Mouse (Mus musculus) stomach, postnatal 0 days (tissue): ENCODE measurements around the gene Cacna1a. TPM values are rescaled to one million over a fixed set of nuclear protein-coding genes. Genes with fewer than 3 reads are reported as not detected.
A peak's percentile ranks its signal among the peaks of the same experiment; 100 is the strongest.

Source experiments
- ATAC-seq: fragments of 200-750 bp; cut with Nextera tagmentation; 2 replicates; pipeline ENCODE4 v1.8.0; 2017; ENCODE audit not compliant: low FRiP score, low TSS enrichment
- DNase-seq: peaks from one replicate; pipeline ENCODE4 v3.0.0-alpha.2; 2016; ENCODE audit warnings: low spot score
- H3K27ac ChIP-seq: fragments of 300-500 bp; sonication (generic); replicated peaks from 2 replicates; pipeline ENCODE4 v1.5.1; 2014; ENCODE audit warnings: mild to moderate bottlenecking, control low read depth
- H3K27me3 ChIP-seq: fragments of 300-500 bp; sonication (generic); 2 replicates; pipeline ENCODE4 v1.6.1; 2014; ENCODE audit warnings: low read length; ENCODE audit not compliant: control insufficient read depth, insufficient read depth
- H3K36me3 ChIP-seq: fragments of 300-500 bp; sonication (generic); 2 replicates; pipeline ENCODE4 v1.6.1; 2014; ENCODE audit warnings: low read length, mixed read lengths; ENCODE audit not compliant: control insufficient read depth, insufficient read depth
- H3K4me1 ChIP-seq: fragments of 300-500 bp; sonication (generic); replicated peaks from 2 replicates; pipeline ENCODE4 v1.6.1; 2014; ENCODE audit warnings: antibody characterized with exemption; ENCODE audit not compliant: control insufficient read depth, insufficient read depth
- H3K4me2 ChIP-seq: fragments of 300-500 bp; sonication (generic); replicated peaks from 2 replicates; pipeline ENCODE4 v1.6.1; 2014; ENCODE audit warnings: low read depth, mild to moderate bottlenecking, control low read depth, moderate library complexity
- H3K4me3 ChIP-seq: fragments of 300-500 bp; sonication (generic); 2 replicates; pipeline ENCODE4 v1.5.1; 2014; ENCODE audit warnings: low read depth, low read length, control low read depth
- H3K9ac ChIP-seq: fragments of 300-500 bp; sonication (generic); 2 replicates; pipeline ENCODE4 v1.6.1; 2014; ENCODE audit warnings: mild to moderate bottlenecking, low read length, control low read depth, mixed read lengths
- H3K9me3 ChIP-seq: fragments of 300-500 bp; sonication (generic); 2 replicates; pipeline ENCODE4 v1.6.1; 2016; ENCODE audit warnings: low read length; ENCODE audit not compliant: control insufficient read depth
- CTCF ChIP-seq: IDR thresholded peaks from 2 replicates; pipeline ENCODE4 v1.5.1; 2016; ENCODE audit warnings: antibody characterized with exemption, low read depth, mild to moderate bottlenecking, moderate library complexity
- EP300 ChIP-seq: optimal IDR thresholded peaks from 2 replicates; pipeline ENCODE3; 2016; ENCODE audit warnings: antibody characterized with exemption
- WGBS: fragments of 180-500 bp; shearing (Covaris S2); extraction: QIAGEN DNeasy Blood & Tissue Kit; methylation state at CpG from one replicate; pipeline ENCODE4 v1.1.7; 2014; 5-methylcytosine and 5-hydroxymethylcytosine counted together
- polyA plus RNA-seq: library from polyadenylated mRNA; unstranded; fragments of >200 nt; fragmentation: Nextera tagmentation; extraction: Ambion mirVana; gene quantifications from 2 replicates; pipeline ENCODE4 v1.2.1, GENCODE M21; 2015

The Cacna1a gene
- polyA plus RNA-seq, 1 experiment from 2014 or later: 2.9 TPM

GRCm38 (mm10) chr8:84677305-84677704, 289.1 kb downstream of the Cacna1a start:
- no peaks in the 10 kb centered on the region for H3K27me3 ChIP-seq
- TF ChIP-seq EP300 (no peak), CTCF (no peak)
- H3K27ac ChIP-seq: no peak overlapping the region
- no peaks in the 10 kb centered on the region for H3K4me1 ChIP-seq
- 89% methylated on average over 5 of the region's 5 CpGs for WGBS
- H3K9ac ChIP-seq: no peak overlapping the region
- no peak overlapping the region for H3K4me2 ChIP-seq
- DNase-seq (no peak), ATAC-seq (no peak; the same call in 1 of the 2 replicates)
- H3K36me3 ChIP-seq: peaks cover 14% of the 10 kb centered on the region
- H3K4me3 ChIP-seq: no peak overlapping the region
- H3K9me3 ChIP-seq: no peaks in the 10 kb centered on the region

DNA sequence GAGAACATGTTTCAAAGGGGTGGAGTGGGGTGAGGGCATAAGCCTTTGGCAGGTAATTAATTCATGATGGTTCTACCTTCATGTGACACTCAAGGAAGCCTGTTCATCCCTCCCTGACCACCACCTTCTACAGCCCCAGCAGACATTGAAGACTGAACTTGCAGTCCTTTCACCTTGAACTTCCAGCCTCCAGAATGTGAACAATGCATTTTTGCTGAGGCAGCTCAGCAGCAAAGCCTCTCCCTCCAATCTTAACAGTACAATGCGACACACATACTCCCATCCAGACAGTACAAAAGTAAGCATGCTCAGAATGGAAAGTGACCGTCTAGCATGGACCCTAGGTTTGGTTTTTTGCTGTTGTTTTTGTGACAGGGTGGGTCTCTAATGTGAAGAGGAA, 293.2 kb downstream of the Cacna1a start:
- no peak for ATAC-seq

DNA sequence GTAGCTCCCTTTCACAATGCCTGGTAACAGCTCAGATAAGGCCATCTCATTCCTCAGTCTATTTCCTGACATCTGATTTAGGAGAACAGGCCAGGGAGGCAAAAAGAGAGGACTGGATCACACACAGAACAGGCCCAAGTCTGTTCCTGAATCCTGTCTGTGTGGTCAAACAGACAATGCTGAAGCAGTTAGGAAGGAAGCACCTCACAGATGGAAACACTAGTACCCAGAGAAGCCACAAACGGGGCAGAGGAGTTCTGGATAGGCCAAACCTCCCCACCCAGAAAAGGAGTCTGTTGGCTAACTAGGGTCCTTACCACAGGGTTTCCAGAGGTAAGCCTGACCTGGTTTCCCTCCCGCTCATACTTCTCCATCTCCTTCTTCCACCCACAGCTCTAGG, 294.0 kb downstream of the Cacna1a start:
- Histone ChIP-seq H3K27me3 (no peaks in the 10 kb centered on the region), H3K4me1 (0 out of 2 replicates have a peak, but pooled peaks cover 3% of the 10 kb centered on the region), H3K27ac (no peak overlapping the region), H3K9me3 (no peaks in the 10 kb centered on the region), H3K9ac (no peak overlapping the region), H3K36me3 (no peaks in the 10 kb centered on the region), H3K4me2 (no peak overlapping the region), H3K4me3 (no peak overlapping the region)
- no peak for DNase-seq
- no peak for ATAC-seq
- TF ChIP-seq EP300 (no peak), CTCF (no peak)
- WGBS: 87% methylated on average over 2 of the region's 2 CpGs

More for the DNA sequence above, 293.2 kb downstream of the Cacna1a start:
- Histone ChIP-seq H3K4me2 (no peak overlapping the region), H3K4me1 (0 out of 2 replicates have a peak, but pooled peaks cover 3% of the 10 kb centered on the region), H3K27me3 (no peaks in the 10 kb centered on the region), H3K27ac (no peak overlapping the region), H3K4me3 (no peak overlapping the region), H3K9me3 (no peaks in the 10 kb centered on the region), H3K36me3 (no peaks in the 10 kb centered on the region), H3K9ac (no peak overlapping the region)
- TF ChIP-seq CTCF (no peak), EP300 (no peak)
- WGBS: 72% methylated on average over 2 of the region's 2 CpGs
- no peak for DNase-seq

- H3K9ac ChIP-seq: no peak overlapping the region
- H3K27ac ChIP-seq: no peak overlapping the region
- DNase-seq: no peak
- no peak overlapping the region for H3K4me2 ChIP-seq
- TF ChIP-seq CTCF (no peak), EP300 (no peak)
- no peak overlapping the region for H3K4me3 ChIP-seq
- no peaks in the 10 kb centered on the region for H3K27me3 ChIP-seq
- no peaks in the 10 kb centered on the region for H3K9me3 ChIP-seq
- no peaks in the 10 kb centered on the region for H3K36me3 ChIP-seq
- WGBS: 60% methylated on average over 3 of the region's 3 CpGs
- H3K4me1 ChIP-seq: 0 out of 2 replicates have a peak, but pooled peaks cover 3% of the 10 kb centered on the region
- ATAC-seq: no peak
These were observed 296.3 kb downstream of the Cacna1a start for GRCm38 (mm10) chr8:84684537-84684936.

DNA sequence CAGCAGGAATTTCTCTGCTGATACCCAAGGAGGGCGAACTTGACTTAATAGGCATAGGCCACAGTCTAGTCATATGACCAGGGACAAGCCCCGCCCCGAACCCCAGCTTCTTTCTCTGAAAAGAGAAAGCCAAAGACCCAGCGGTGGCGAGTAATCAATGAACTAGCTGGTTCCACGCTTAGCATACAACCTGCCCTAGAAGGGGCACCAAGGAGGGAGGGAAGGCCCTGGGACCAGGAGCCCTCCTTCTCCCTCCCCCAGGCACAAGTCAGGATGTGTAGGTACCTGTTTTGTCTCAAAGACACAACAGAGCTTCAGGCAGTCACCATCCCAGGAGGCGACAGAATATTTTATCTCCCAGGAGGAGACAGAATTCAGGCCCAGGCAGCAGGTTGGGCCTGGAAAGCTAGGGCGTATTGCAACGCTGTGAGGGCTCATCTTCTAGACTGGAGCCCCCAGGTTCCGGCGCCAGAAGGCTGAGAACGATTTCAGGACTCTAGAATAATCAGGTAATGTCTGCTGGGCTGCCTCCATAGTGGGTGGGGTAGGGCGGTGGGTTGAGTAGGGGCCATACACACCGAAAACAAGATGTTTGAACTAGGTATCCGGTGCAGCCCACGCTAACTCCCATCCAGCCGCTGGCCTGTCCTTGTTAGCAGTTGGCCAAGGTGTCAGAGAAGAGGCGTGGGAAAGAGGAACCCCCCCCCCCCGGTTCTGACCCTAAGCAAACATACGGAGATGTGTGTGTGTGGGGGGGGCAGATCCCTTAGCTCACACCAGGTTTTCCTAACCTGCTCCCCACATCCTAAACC, 298.2 kb downstream of the Cacna1a start, which contains the start of gene Trmt1:
Gene Trmt1 (plus strand): TSS at position 117 of the 812 bp plus-strand sequence.
- H3K4me3 ChIP-seq: peak within 1 kb of the TSS; percentile 98
- H3K4me1 ChIP-seq: 0 out of 2 replicates have a peak, but pooled peaks cover 3% of the 10 kb centered on the region
- H3K27ac ChIP-seq: peak within 1 kb of the TSS; percentile 92
- DNase-seq: peak; percentile 72
- H3K4me2 ChIP-seq: peak within 1 kb of the TSS; percentile 72
- TF ChIP-seq EP300 (no peak), CTCF (no peak)
- no peaks in the 10 kb centered on the region for H3K36me3 ChIP-seq
- H3K27me3 ChIP-seq: no peaks in the 10 kb centered on the region
- 10% methylated on average over 20 of the region's 20 CpGs for WGBS
- no peaks in the 10 kb centered on the region for H3K9me3 ChIP-seq
- ATAC-seq: no peak
- peak within 1 kb of the TSS; percentile 96 for H3K9ac ChIP-seq
